Mouse (Mus musculus) spleen, adult 2 months (tissue): Measurements from ENCODE around the gene Cd160.

Experiments
- CTCF ChIP-seq: fragments of 200-500 bp; IDR thresholded peaks from 2 replicates; pipeline ENCODE4 v1.5.1; 2011; ENCODE audit warnings: mild to moderate bottlenecking, inconsistent platforms; ENCODE audit not compliant: insufficient read depth, insufficient read length, insufficient replicate concordance; ENCODE audit errors: extremely low read depth
- POLR2A ChIP-seq: fragments of 200-500 bp; IDR thresholded peaks from 2 replicates; pipeline ENCODE4 v1.6.1; 2011; ENCODE audit warnings: low read depth, low read length, inconsistent platforms

DNA sequence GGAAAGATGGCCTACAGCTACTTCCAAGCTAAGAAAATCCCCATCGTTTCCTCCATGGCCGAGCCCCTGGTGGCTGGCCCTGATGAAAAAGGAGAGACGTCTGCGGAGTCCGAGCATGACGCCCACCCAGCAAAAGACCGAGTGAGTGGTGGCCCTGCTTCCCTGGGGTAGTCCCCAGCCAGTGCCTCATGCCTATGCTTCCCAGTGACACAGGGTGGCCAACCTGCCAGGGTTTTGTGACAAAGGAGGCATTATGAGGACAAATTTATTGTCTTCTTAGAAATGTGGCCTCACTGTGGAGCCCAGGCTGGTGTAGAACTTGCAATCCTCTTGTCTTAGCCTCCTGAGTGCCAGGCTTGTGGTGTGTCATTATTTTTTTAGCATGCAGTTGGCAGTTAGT is 39.9 kb upstream of the Cd160 start:
- TF ChIP-seq POLR2A (no peak), CTCF (no peak)
